Mouse (Mus musculus) embryonic stem cell, embryonic (primary cell): ENCODE results near the gene Yy1.
"Not testable (repeated sequence)": the region's sequence is repeated elsewhere in the genome, so short reads cannot be mapped to it uniquely, and the experiment has no call there.

Experiments
- CTCF ChIA-PET, 4 experiments: fragments of 300-600 bp in 2 of 4; fragments of 350-600 bp in 2 of 4; sonication (Branson Sonifier 250); formaldehyde crosslinking; loops; one replicate each; lab custom pipeline; 2022; ENCODE audit warnings: inconsistent platforms in 2 of 4; lab: Charles Lee
- POLR2A ChIA-PET, 4 experiments: fragments of 300-600 bp in 2 of 4; fragments of 350-600 bp in 2 of 4; sonication (Branson Sonifier 250); formaldehyde crosslinking; loops; one replicate each; lab custom pipeline; 2022; ENCODE audit warnings: antibody characterized with exemption in 4 of 4, inconsistent platforms in 1 of 4; lab: Charles Lee

Gene Yy1

GRCm38 (mm10) chr12:108831966-108832643 is 39.3 kb downstream of the Yy1 start:
- ChIA-PET CTCF (interaction anchor here in 1 of 4 experiments (0.6 kb wide), 1 partner anchor 1167 kb away, joined by 3 read pairs; no protein-coding TSS in a partner anchor), POLR2A (interaction anchor here in 2 of 4 experiments (0.7 to 8.7 kb wide), 6 partner anchors 12 to 40 kb away, joined by 3 to 41 read pairs (median 6); partner anchors contain the start of gene Yy1 (in 1 of the 2))

DNA sequence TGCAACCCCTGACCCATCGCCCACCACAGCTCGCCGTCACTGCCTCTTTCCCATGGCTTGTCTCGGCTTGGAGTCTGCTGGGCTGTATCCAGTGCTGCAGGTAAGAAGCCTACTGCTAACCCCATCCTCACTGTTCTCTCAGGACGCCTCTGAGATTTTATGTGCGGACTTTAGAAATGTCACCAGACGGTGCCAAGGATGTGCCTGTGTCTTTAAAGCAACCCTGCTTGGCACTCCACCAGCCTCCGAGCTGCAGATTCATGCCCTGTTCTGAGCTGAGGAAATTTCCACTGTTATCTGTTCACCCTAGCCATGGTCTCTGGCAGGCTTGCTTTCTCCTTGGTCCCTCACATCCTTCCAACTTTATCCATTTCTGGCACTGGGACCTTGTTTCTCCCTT is 40.1 kb downstream of the Yy1 start:
- CTCF ChIA-PET: no interaction called here
- POLR2A ChIA-PET: interaction anchor here in 2 of 4 experiments (0.7 to 8.7 kb wide), 7 partner anchors 13 to 41 kb away, joined by 3 to 41 read pairs (median 5); partner anchors contain the start of gene Yy1 (in 1 of the 2)

GRCm38 (mm10) chr12:108833408-108833807 is 40.6 kb downstream of the Yy1 start:
- ChIA-PET CTCF (no interaction called here), POLR2A (interaction anchor here in 1 of 4 experiments (0.6 to 8.7 kb wide), 5 partner anchors 15 to 41 kb away, joined by 3 to 41 read pairs (median 5); partner anchors contain the start of gene Yy1)

DNA sequence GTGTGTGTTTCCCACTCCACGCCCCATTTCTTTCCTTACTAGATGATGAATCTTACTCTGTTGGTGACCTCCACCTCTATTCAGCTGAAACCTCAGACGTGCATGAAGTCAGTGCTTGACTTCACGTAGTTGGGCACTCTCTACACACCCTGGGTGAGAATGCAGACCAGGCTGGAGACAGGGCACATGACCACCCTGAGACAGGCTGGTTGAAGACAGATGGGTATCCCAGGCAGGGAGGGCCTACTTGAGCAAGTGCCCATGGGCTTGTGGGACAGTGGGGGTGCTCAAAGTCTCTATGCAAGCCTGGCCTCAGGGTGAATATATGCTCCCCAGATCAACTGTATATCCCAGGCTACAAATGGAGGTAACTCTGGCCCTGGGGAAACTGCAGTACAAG is 41.6 kb downstream of the Yy1 start:
- POLR2A ChIA-PET: interaction anchor here in 1 of 4 experiments (2.2 to 3.0 kb wide), 2 partner anchors 14 to 21 kb away, joined by 6 to 17 read pairs; no protein-coding TSS in a partner anchor
- CTCF ChIA-PET: interaction anchor here in 1 of 4 experiments (1.2 kb wide), 1 partner anchor 61 kb away, joined by 4 read pairs; no protein-coding TSS in a partner anchor

DNA sequence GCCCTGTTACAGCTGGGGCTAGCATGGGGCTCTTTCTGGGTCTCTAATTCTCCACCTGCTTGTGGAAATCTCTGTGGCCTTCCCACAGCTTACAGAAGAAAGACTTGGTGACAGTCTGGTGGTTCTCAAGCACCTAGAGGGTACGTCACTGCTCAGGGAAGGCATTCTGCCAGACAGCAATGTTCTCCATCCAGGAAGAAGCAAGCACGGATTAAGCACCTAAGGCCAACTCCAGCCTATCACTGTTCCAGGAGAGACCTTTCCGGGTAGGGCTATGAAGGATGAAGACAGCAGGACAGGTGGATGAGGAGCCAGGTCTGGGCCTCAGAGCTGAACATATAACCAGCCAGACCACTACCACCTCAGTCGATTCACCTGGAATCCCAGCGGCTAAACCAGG is 42.0 kb downstream of the Yy1 start:
- ChIA-PET POLR2A (interaction anchor here in 2 of 4 experiments (0.8 to 3.0 kb wide), 6 partner anchors 14 to 281 kb away, joined by 4 to 17 read pairs (median 7); partner anchors contain the start of genes Evl (in 1 of the 2), Wars (in 1 of the 2) and Wdr25 (in 1 of the 2)), CTCF (interaction anchor here in 2 of 4 experiments (1.2 to 1.8 kb wide), 2 partner anchors 61 to 129 kb away, joined by 4 read pairs; no protein-coding TSS in a partner anchor)

- CTCF ChIA-PET: interaction anchor here in 3 of 4 experiments (0.6 to 1.8 kb wide), 4 partner anchors 60 to 671 kb away, joined by 3 to 9 read pairs (median 4); no protein-coding TSS in a partner anchor
- POLR2A ChIA-PET: interaction anchor here in 2 of 4 experiments (0.8 to 3.0 kb wide), 13 partner anchors 9 to 281 kb away, joined by 3 to 17 read pairs (median 5); partner anchors contain the start of genes Evl (in 1 of the 2), Wars (in 1 of the 2) and Wdr25 (in 1 of the 2)
Observed at GRCm38 (mm10) chr12:108835208-108835839, 42.6 kb downstream of the Yy1 start.

DNA sequence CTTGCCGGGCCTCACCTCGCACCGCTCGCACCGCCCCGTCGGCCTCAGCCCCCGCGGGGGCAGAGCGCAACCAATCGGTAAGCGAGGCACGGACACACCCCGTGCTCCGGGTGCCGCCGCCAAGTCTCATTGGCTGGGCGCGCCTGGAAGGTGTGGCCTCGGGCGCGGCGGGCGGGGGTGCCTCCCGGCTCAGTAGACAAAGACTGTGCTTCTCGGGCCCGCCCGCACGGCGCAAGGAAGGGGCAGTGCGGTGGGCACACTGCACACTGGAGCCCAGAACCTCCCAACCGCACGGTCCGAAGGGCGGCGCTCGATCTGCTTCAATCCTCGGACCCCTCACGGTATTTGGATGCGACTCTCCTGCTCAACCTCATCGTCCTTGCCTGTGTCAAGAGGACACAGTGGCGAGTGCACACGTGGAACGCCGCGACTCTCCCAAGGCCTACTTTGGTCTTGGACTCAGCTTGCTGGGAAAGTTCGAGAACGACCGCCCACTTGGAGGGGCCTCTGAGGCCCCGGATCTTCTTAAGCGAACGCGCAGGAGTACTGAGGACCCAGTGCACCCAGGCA is 43.2 kb downstream of the Yy1 start, which contains the start of the genes Slc25a29 and Slc25a47:
TSS of gene Slc25a29 (minus strand) at position 44 of the 570 bp plus-strand sequence.
TSS of gene Slc25a47 (plus strand) at position 207 of the 570 bp plus-strand sequence.
- ChIA-PET POLR2A (interaction anchor here in 2 of 4 experiments (0.7 to 3.0 kb wide), 17 partner anchors 9 to 1610 kb away, joined by 3 to 17 read pairs (median 4); partner anchors contain the start of genes Evl (in 1 of the 2), Wars (in 1 of the 2), Wdr25 (in 1 of the 2) and Yy1 (in 1 of the 2)), CTCF (interaction anchor here in 2 of 4 experiments (0.6 to 1.8 kb wide), 3 partner anchors 130 to 671 kb away, joined by 3 to 9 read pairs (median 4); no protein-coding TSS in a partner anchor)

GRCm38 (mm10) chr12:108836722-108837121 is 43.9 kb downstream of the Yy1 start:
- CTCF ChIA-PET: interaction anchor here (0.6 to 1.8 kb wide), 5 partner anchors 8 to 232 kb away, joined by 3 to 7 read pairs (median 3); no protein-coding TSS in a partner anchor
- POLR2A ChIA-PET: interaction anchor here in 2 of 4 experiments (0.6 to 3.0 kb wide), 16 partner anchors 8 to 1719 kb away, joined by 3 to 17 read pairs (median 4); partner anchors contain the start of genes Wars (in 1 of the 2), Wdr25 (in 1 of the 2) and Yy1 (in 1 of the 2)

DNA sequence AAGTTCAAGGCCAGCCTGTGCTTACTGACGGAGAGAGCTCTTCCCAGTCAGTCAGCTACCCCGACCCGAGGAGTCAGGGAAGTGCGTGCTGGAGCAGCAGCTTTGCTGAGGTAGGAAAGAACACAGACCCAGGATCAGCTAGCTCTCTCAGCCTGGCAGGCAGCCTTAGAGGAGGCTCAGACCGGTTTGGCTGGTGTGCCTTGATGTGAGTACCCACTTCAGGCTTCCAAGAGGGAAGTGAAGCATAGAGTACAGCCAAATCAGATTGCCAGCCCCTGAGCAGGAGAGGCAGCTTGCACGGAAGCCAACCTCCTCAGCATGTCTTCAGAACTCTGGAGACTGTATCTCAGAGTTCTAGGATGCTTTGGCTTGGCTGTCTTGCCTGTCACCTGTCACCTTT is 48.4 kb downstream of the Yy1 start:
- ChIA-PET POLR2A (interaction anchor here in 1 of 4 experiments (0.9 to 5.9 kb wide), 5 partner anchors 13 to 71 kb away, joined by 3 to 32 read pairs (median 3); no protein-coding TSS in a partner anchor), CTCF (no interaction called here)

- POLR2A ChIA-PET: interaction anchor here in 2 of 4 experiments (0.6 to 5.9 kb wide), 3 partner anchors 15 to 294 kb away, joined by 6 to 32 read pairs (median 6); no protein-coding TSS in a partner anchor
- CTCF ChIA-PET: no interaction called here
Observed at GRCm38 (mm10) chr12:108842663-108843062, 49.9 kb downstream of the Yy1 start.

DNA sequence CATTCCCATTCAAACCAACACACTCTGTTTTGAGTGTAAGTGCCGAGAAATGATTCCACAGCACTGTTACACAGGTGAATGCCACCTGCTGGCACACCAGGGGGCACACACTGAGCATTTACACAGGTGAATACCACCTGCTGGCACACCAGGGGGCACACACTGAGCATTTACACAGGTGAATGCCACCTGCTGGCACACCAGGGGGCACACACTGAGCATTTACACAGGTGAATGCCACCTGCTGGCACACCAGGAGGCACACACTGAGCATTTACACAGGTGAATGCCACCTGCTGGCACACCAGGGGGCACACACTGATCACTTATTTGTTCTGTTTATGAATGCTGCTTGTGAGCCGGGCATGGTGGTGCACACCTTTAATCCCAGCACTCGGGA is 55.3 kb downstream of the Yy1 start:
- POLR2A ChIA-PET: interaction anchor here in 1 of 4 experiments (0.7 kb wide), 1 partner anchor 154 kb away, joined by 3 read pairs; no protein-coding TSS in a partner anchor
- CTCF ChIA-PET: not testable (repeated sequence)

DNA sequence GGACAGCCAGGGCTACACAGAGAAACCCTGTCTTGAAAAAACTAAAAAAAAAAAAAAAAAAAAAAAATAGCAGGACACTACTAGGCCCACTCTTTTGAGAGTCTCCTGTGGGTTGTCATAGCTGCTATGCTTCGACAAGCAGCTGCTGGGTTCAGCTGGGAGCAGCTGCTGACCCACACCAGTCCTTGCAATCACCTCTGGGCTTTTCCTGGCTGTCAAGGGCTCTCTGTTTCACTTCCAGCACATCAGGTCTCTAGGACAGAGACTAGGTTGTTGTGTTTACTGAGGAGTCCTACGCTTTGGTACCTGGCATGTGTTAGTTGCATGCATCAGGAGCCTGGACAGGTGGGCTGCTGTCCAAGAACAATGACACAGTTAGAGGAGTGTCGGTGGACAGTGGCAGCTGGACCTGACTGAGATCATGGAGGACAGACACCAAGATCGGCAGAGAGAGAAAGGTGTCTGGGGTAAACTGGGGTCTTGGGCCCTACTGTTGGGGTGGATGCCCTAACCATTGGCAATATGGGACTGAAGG is 56.8 kb downstream of the Yy1 start:
- ChIA-PET POLR2A (interaction anchor here in 2 of 4 experiments (0.8 to 1.5 kb wide), 2 partner anchors 9 to 45 kb away, joined by 3 to 5 read pairs; partner anchors contain the start of gene Wars (in 1 of the 2)), CTCF (interaction anchor here in 2 of 4 experiments (0.6 kb wide), 2 partner anchors 10 to 296 kb away, joined by 4 to 5 read pairs; no protein-coding TSS in a partner anchor)

GRCm38 (mm10) chr12:108850129-108850528 is 57.4 kb downstream of the Yy1 start:
- POLR2A ChIA-PET: interaction anchor here in 2 of 4 experiments (0.6 to 1.5 kb wide), 2 partner anchors 44 to 564 kb away, joined by 3 to 5 read pairs; partner anchors contain the start of gene Wars (in 1 of the 2)
- CTCF ChIA-PET: no interaction called here

DNA sequence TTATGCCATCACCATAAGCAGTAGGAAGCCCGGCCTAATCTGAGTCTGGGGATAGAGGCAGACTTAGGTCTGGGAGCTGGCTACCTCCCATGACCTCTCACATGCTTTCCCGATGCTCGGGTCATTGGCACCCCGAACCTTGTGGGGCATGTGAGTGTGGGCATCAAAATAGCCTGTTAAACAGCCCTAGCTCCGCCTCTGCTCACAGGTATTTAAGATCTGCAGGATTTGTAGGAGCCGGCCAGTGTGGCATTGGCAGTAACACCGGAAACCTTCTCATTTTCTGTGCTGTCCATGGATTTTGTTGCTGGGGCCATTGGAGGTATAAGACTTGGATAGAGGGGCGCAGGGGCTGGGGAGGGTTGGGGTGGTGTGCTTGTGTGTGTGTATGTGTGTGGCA is 58.1 kb downstream of the Yy1 start:
- ChIA-PET POLR2A (interaction anchor here in 3 of 4 experiments (0.5 to 1.5 kb wide), 4 partner anchors 43 to 1081 kb away, joined by 3 to 5 read pairs (median 3); partner anchors contain the start of gene Wars (in 1 of the 3)), CTCF (no interaction called here)

GRCm38 (mm10) chr12:108852822-108853221 is 60.0 kb downstream of the Yy1 start:
- ChIA-PET CTCF (no interaction called here), POLR2A (no interaction called here)

- CTCF ChIA-PET: no interaction called here
Observed at GRCm38 (mm10) chr12:108855081-108855480, 62.3 kb downstream of the Yy1 start.

More at GRCm38 (mm10) chr12:108855081-108855480, 62.3 kb downstream of the Yy1 start:
- POLR2A ChIA-PET: interaction anchor here in 2 of 4 experiments (0.9 to 1.5 kb wide), 5 partner anchors 10 to 52 kb away, joined by 3 to 6 read pairs (median 3); partner anchors contain the start of genes Slc25a29 (in 1 of the 2), Slc25a47 (in 1 of the 2), Wars (in 1 of the 2) and Wdr25 (in 1 of the 2)
